Mouse (Mus musculus): Measurements from ENCODE around the gene Sh2d3c.

GRCm38 (mm10) chr2:32751665-32752033 is 30.8 kb downstream of the Sh2d3c start:
- TF ChIP-seq MAFK (IDR thresholded peaks at IDR 0.05; ENCODE audit: insufficient read depth, low read depth, low read length) (no peak), CHD2 (IDR thresholded peaks at IDR 0.05; ENCODE audit: low read depth, low read length) (no peak), HCFC1 (IDR thresholded peaks at IDR 0.05; ENCODE audit: borderline replicate concordance, insufficient read depth, low read length) (no peak), ZNF384 (IDR thresholded peaks at IDR 0.05; ENCODE audit: low read depth, low read length) (no peak)

Data from ES-E14 (cell line).